Mouse (Mus musculus) hindbrain, embryonic 16.5 days (tissue): ENCODE measurements at regions not wholly inside any gene's neighbourhood (a gene's known extent, or its start where the extent isn't known, plus 50 kb on each side); places are given as distances from the start of the nearest gene placed in this dataset.
"Not testable (repeated sequence)": the region's sequence is repeated elsewhere in the genome, so short reads cannot be mapped to it uniquely, and the experiment has no call there.

Source experiments
- ATAC-seq: fragments of 200-750 bp; cut with Nextera tagmentation; 2 replicates; pipeline ENCODE4 v1.8.0; 2017; ENCODE audit warnings: moderate TSS enrichment, moderate library complexity
- H3K27ac ChIP-seq: fragments of 300-500 bp; sonication (generic); 2 replicates; pipeline ENCODE4 v1.5.1; 2014; ENCODE audit warnings: low read depth, mild to moderate bottlenecking, control low read depth, low read length, moderate library complexity
- H3K27me3 ChIP-seq: fragments of 300-500 bp; sonication (generic); replicated peaks from 2 replicates; pipeline ENCODE4 v1.6.1; 2014; ENCODE audit warnings: low read length; ENCODE audit not compliant: control insufficient read depth, insufficient read depth
- H3K36me3 ChIP-seq: fragments of 300-500 bp; sonication (generic); 2 replicates; pipeline ENCODE4 v1.6.1; 2014; ENCODE audit warnings: mild to moderate bottlenecking, low read length, moderate library complexity, mixed read lengths; ENCODE audit not compliant: control insufficient read depth, insufficient read depth
- H3K4me1 ChIP-seq: fragments of 300-500 bp; sonication (generic); 2 replicates; pipeline ENCODE4 v1.6.1; 2014; ENCODE audit warnings: low read depth, low read length; ENCODE audit not compliant: control insufficient read depth, insufficient read depth
- H3K4me2 ChIP-seq: fragments of 300-500 bp; sonication (generic); 2 replicates; pipeline ENCODE4 v1.6.1; 2014; ENCODE audit warnings: mild to moderate bottlenecking, low read length, control low read depth, moderate library complexity
- H3K4me3 ChIP-seq: fragments of 300-500 bp; sonication (generic); 2 replicates; pipeline ENCODE4 v1.5.1; 2014; ENCODE audit warnings: mild to moderate bottlenecking, low read length, control low read depth, moderate library complexity
- H3K9ac ChIP-seq: fragments of 300-500 bp; sonication (generic); 2 replicates; pipeline ENCODE4 v1.6.1; 2014; ENCODE audit warnings: low read depth, mild to moderate bottlenecking, control low read depth, low read length, moderate library complexity
- H3K9me3 ChIP-seq: fragments of 300-500 bp; sonication (generic); 2 replicates; pipeline ENCODE4 v1.6.1; 2014; ENCODE audit warnings: mild to moderate bottlenecking, low read length, moderate library complexity; ENCODE audit not compliant: control insufficient read depth
- WGBS: fragments of 180-500 bp; shearing (Covaris S2); extraction: QIAGEN DNeasy Blood & Tissue Kit; methylation state at CpG from one replicate; pipeline ENCODE4 v1.1.7; 2014; 5-methylcytosine and 5-hydroxymethylcytosine counted together

DNA sequence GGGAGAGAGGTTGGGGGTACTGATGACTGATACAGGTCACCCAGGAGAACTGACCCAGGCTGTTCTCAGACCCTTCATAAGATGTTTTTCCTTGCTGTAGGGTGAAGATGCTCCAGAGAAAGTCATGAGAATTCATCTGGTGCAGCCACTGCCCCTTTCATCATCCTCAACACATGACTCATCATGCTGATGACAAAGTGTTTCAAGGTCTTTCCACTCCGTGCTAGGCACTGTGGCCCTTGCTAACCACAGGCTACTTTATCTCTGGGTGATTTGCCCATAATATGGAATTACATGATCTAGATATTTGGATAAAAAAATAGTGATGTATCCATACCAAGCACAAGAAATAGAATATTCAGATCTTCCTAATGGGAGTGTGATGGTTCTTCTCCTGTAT is 140.1 kb downstream of the H60c start:
- ATAC-seq = no peak
- peaks cover 29% of the 10 kb centered on the region for H3K9me3 ChIP-seq
- no peak overlapping the region for H3K4me3 ChIP-seq
- H3K27ac ChIP-seq = no peak overlapping the region
- WGBS = 82% methylated on average over 1 of the region's 1 CpGs
- no peak overlapping the region for H3K9ac ChIP-seq
- H3K36me3 ChIP-seq = no peaks in the 10 kb centered on the region
- H3K4me1 ChIP-seq = no peaks in the 10 kb centered on the region
- H3K27me3 ChIP-seq = no peaks in the 10 kb centered on the region
- H3K4me2 ChIP-seq = no peak overlapping the region

DNA sequence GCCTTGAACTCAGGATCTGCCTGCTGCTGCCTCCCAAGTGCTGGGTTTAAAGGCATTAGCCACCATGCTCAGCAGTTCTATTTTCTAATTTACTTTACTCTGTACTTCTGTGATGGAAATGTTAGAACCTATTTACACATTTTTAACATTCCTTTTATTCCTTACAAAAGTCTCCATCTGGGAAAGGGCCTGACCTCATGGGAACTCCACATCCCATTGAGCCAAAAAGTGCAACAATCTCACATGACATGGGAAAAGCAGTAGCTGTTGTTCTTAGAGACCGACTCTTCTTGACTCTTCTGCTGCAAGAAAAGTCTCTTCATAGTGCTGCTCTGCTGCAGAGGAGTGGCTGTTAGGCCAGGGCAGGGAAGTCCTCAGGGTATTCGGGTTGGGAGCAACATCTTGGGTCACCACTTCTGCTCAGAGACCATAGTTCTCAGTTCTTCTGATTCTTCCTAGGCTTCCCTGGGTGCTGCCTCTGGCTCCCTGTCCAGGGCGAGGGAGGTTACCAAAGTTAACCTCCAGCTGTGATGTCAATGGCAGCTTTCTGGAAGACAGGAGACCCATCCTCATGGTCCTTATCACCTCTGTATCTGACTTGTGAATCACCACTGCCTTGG is 150.0 kb downstream of the H60c start:
- H3K4me1 ChIP-seq = no peaks in the 10 kb centered on the region
- peaks cover 52% of the 10 kb centered on the region for H3K9me3 ChIP-seq
- H3K9ac ChIP-seq = no peak overlapping the region
- WGBS = 89% methylated on average over 3 of the region's 3 CpGs
- H3K4me2 ChIP-seq = no peak overlapping the region
- H3K36me3 ChIP-seq = no peaks in the 10 kb centered on the region
- H3K27ac ChIP-seq = no peak overlapping the region
- H3K27me3 ChIP-seq = no peaks in the 10 kb centered on the region
- no peak for ATAC-seq
- H3K4me3 ChIP-seq = no peak overlapping the region

DNA sequence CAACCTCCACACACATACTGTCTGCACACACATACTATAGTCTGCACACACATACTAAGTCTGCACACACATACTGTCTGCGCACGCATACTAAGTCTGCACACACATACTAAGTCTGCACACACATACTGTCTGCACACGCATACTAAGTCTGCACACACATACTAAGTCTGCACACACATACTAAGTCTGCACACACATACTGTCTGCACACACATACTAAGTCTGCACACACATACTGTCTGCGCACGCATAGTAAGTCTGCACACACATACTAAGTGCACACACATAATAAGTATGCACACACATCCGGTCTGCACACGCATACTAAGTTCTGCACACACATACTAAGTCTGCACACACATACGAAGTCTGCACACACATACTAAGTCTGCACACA is 153.2 kb downstream of the H60c start:
- not testable (repeated sequence) for H3K9ac ChIP-seq, H3K27ac ChIP-seq, H3K4me3 ChIP-seq, H3K4me1 ChIP-seq, H3K4me2 ChIP-seq, H3K27me3 ChIP-seq, H3K36me3 ChIP-seq, ATAC-seq
- peaks cover 30% of the 10 kb centered on the region for H3K9me3 ChIP-seq
- 91% methylated on average over 2 of the region's 8 CpGs for WGBS

DNA sequence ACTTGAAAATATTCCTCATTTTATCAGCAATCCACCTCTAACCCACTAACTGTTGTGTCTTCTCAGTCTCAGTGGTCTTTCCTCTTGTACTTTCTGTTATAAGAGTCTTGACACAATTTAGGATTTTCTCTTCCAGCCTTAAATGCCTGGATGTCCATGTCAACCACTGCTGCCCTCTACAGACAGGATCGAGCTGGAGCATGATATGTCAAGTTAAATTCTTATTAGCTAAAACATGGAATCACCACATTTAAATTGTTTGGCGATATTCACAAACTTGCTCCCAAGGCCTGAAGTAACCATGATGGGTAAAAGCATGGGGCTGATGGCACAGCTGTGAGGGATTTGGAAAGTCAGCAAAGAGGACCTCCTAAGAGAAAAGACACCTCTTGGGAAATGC is 159.6 kb downstream of the H60c start:
- not testable (repeated sequence) for H3K36me3 ChIP-seq

More for the DNA sequence above, 159.6 kb downstream of the H60c start:
- not testable (repeated sequence) for H3K9ac ChIP-seq, H3K4me2 ChIP-seq, H3K4me1 ChIP-seq, H3K27ac ChIP-seq, H3K4me3 ChIP-seq, H3K27me3 ChIP-seq, ATAC-seq
- peaks cover 19% of the 10 kb centered on the region for H3K9me3 ChIP-seq
- WGBS = 77% methylated on average over 2 of the region's 2 CpGs
